Mouse (Mus musculus) limb, embryonic 12.5 days (tissue): ENCODE results near the gene Serpina3k. TPM values are rescaled to one million over a fixed set of nuclear protein-coding genes. Genes with fewer than 3 reads are reported as not detected.
"Not testable (repeated sequence)": the region's sequence is repeated elsewhere in the genome, so short reads cannot be mapped to it uniquely, and the experiment has no call there.

Experiments
- ATAC-seq: fragments of 200-750 bp; cut with Nextera tagmentation; 2 replicates; pipeline ENCODE4 v1.8.0; 2017; ENCODE audit warnings: low read depth, moderate TSS enrichment; ENCODE audit not compliant: insufficient number of reproducible peaks, insufficient read depth, low FRiP score, low TSS enrichment
- H3K27ac ChIP-seq: fragments of 300-500 bp; sonication (generic); 2 replicates; pipeline ENCODE4 v1.5.1; 2016; ENCODE audit warnings: mild to moderate bottlenecking, moderate library complexity
- H3K27me3 ChIP-seq: fragments of 300-500 bp; sonication (generic); 2 replicates; pipeline ENCODE4 v1.6.1; 2016; ENCODE audit warnings: mild to moderate bottlenecking, moderate library complexity
- H3K36me3 ChIP-seq: fragments of 300-500 bp; sonication (generic); 2 replicates; pipeline ENCODE4 v1.6.1; 2016; ENCODE audit warnings: mild to moderate bottlenecking, moderate library complexity
- H3K4me1 ChIP-seq: fragments of 300-500 bp; sonication (generic); replicated peaks from 2 replicates; pipeline ENCODE4 v1.6.1; 2016
- H3K4me2 ChIP-seq: fragments of 300-500 bp; sonication (generic); 2 replicates; pipeline ENCODE4 v1.6.1; 2016; ENCODE audit warnings: mild to moderate bottlenecking, moderate library complexity
- H3K4me3 ChIP-seq: fragments of 300-500 bp; sonication (generic); replicated peaks from 2 replicates; pipeline ENCODE4 v1.5.1; 2016; ENCODE audit warnings: mild to moderate bottlenecking
- H3K9ac ChIP-seq: fragments of 300-500 bp; sonication (generic); replicated peaks from 2 replicates; pipeline ENCODE4 v1.6.1; 2016; ENCODE audit warnings: mild to moderate bottlenecking, moderate library complexity
- H3K9me3 ChIP-seq: fragments of 300-500 bp; sonication (generic); 2 replicates; pipeline ENCODE4 v1.6.1; 2016; ENCODE audit warnings: mild to moderate bottlenecking, moderate library complexity
- WGBS: fragments of 180-500 bp; shearing (Covaris S2); methylation state at CpG from one replicate; pipeline ENCODE4 v1.1.7; 2016; 5-methylcytosine and 5-hydroxymethylcytosine counted together
- polyA plus RNA-seq: library from polyadenylated mRNA; unstranded; fragments of >200 nt; fragmentation: Nextera tagmentation; extraction: Ambion mirVana; gene quantifications from 2 replicates; pipeline ENCODE4 v1.2.1, GENCODE M21; 2016

The Serpina3k gene
- not detected in 2 replicates for polyA plus RNA-seq

- not testable (repeated sequence) for H3K9me3 ChIP-seq, H3K27ac ChIP-seq, H3K9ac ChIP-seq, H3K36me3 ChIP-seq, ATAC-seq, H3K4me2 ChIP-seq, H3K4me1 ChIP-seq, H3K4me3 ChIP-seq, H3K27me3 ChIP-seq
- 88% methylated on average over 3 of the region's 3 CpGs for WGBS
Observed at GRCm38 (mm10) chr12:104338226-104338625, at the start of gene Serpina3k, which contains the start of gene Serpina3m. Gene Serpina3k (plus strand): TSS chr12:104338486. Gene Serpina3m (plus strand): TSS chr12:104338486.

- no peak for ATAC-seq
- Histone ChIP-seq H3K9me3 (no peaks in the 10 kb centered on the region), H3K27ac (no peak overlapping the region), H3K4me1 (no peaks in the 10 kb centered on the region), H3K4me2 (no peak overlapping the region), H3K4me3 (no peak overlapping the region), H3K9ac (no peak overlapping the region), H3K36me3 (no peaks in the 10 kb centered on the region), H3K27me3 (no peaks in the 10 kb centered on the region)
- 59% methylated on average over 3 of the region's 4 CpGs for WGBS
Observed at GRCm38 (mm10) chr12:104289872-104290271, 48.4 kb upstream of the Serpina3k start.

GRCm38 (mm10) chr12:104293963-104294362 is 44.3 kb upstream of the Serpina3k start:
- Histone ChIP-seq H3K9me3 (no peaks in the 10 kb centered on the region), H3K4me2 (no peak overlapping the region), H3K4me1 (no peaks in the 10 kb centered on the region), H3K4me3 (no peak overlapping the region), H3K27ac (no peak overlapping the region), H3K9ac (no peak overlapping the region), H3K27me3 (no peaks in the 10 kb centered on the region), H3K36me3 (no peaks in the 10 kb centered on the region)
- no peak for ATAC-seq
- 76% methylated on average over 2 of the region's 2 CpGs for WGBS

DNA sequence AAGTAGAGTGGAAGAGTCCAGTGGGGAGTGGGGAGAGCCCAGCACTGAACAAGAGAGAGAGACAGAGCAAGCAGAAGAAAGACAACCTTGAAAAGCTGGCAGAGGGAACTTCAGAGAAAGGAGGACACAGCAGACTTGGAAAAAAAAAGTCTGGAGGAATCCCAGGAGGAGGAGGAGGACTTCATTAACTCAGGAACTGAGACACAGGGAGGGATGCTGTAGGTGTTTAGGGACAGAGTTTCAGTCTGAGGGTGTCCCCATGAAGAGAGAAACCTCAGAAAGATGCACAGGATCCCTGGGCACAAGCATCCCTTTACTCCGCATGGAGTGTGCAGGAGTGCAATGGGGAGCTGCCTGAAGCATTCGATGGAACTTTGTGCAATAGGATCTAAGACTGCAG is 40.2 kb upstream of the Serpina3k start:
- no peak overlapping the region for H3K4me2 ChIP-seq

DNA sequence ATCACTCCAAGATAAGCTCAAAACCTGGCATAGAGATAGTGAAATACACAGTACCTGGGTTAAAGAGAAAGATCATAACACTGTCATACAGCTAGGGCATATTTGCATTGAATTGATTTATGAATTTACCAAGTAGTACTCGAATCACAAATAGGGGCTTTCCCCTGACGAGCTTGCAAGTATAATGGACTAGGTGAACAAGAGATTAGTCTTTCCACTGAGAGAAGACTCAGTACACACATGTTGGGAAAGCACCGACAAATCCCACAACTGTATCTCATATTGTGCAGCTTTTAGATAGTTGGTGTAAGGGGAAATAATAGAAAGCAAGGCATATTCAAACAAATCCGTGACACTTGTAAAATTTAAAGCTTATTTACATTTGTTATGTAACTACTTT is 32.3 kb upstream of the Serpina3k start:
- Histone ChIP-seq H3K27ac (no peak overlapping the region), H3K9ac (no peak overlapping the region), H3K36me3 (no peaks in the 10 kb centered on the region), H3K27me3 (no peaks in the 10 kb centered on the region), H3K9me3 (peaks cover 8% of the 10 kb centered on the region), H3K4me3 (no peak overlapping the region), H3K4me1 (no peaks in the 10 kb centered on the region), H3K4me2 (no peak overlapping the region)
- 87% methylated on average over 4 of the region's 4 CpGs for WGBS
- no peak for ATAC-seq

More for the DNA sequence above, 40.2 kb upstream of the Serpina3k start:
- H3K9ac ChIP-seq: no peak overlapping the region
- ATAC-seq: no peak
- H3K4me1 ChIP-seq: no peaks in the 10 kb centered on the region
- H3K27me3 ChIP-seq: no peaks in the 10 kb centered on the region
- H3K36me3 ChIP-seq: no peaks in the 10 kb centered on the region
- H3K9me3 ChIP-seq: no peaks in the 10 kb centered on the region
- no peak overlapping the region for H3K4me3 ChIP-seq
- 87% methylated on average over 2 of the region's 2 CpGs for WGBS
- no peak overlapping the region for H3K27ac ChIP-seq

DNA sequence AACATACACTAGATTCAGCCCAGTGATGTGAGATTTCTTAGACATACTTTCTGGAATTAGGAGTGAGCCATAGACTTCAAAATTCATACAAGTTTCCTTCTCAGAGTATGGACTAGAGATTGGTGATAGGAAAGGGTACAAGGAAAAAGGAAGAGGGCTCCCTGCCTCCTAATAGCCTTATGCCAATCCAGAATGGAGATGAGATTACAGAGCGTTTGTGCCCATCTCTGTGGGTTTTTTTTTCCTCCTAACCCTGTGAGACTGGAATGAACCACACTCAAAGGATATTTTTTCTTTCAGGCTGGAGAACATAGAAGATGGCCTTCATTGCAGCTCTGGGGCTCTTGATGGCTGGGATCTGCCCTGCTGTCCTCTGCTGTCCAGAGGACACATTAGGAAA is 24.0 kb upstream of the Serpina3k start, which contains the start of gene Serpina3j:
Serpina3j (plus strand) TSS at position 301 of the 400 bp plus-strand sequence.
- ATAC-seq: no peak
- Histone ChIP-seq H3K27me3 (no peaks in the 10 kb centered on the region), H3K4me2 (no peak within 1 kb of the TSS), H3K9ac (no peak within 1 kb of the TSS), H3K27ac (no peak within 1 kb of the TSS), H3K4me3 (no peak within 1 kb of the TSS), H3K36me3 (no peaks in the 10 kb centered on the region), H3K9me3 (peaks cover 12% of the 10 kb centered on the region), H3K4me1 (no peaks in the 10 kb centered on the region)
- 75% methylated on average over 1 of the region's 1 CpGs for WGBS

- H3K9ac ChIP-seq: no peak overlapping the region
- no peaks in the 10 kb centered on the region for H3K9me3 ChIP-seq
- no peak overlapping the region for H3K27ac ChIP-seq
- no peaks in the 10 kb centered on the region for H3K36me3 ChIP-seq
- H3K27me3 ChIP-seq: no peaks in the 10 kb centered on the region
- H3K4me1 ChIP-seq: no peaks in the 10 kb centered on the region
- 35% methylated on average over 1 of the region's 1 CpGs for WGBS
- H3K4me3 ChIP-seq: no peak overlapping the region
- ATAC-seq: no peak
- H3K4me2 ChIP-seq: no peak overlapping the region
Observed at GRCm38 (mm10) chr12:104322454-104322853, 15.8 kb upstream of the Serpina3k start.

DNA sequence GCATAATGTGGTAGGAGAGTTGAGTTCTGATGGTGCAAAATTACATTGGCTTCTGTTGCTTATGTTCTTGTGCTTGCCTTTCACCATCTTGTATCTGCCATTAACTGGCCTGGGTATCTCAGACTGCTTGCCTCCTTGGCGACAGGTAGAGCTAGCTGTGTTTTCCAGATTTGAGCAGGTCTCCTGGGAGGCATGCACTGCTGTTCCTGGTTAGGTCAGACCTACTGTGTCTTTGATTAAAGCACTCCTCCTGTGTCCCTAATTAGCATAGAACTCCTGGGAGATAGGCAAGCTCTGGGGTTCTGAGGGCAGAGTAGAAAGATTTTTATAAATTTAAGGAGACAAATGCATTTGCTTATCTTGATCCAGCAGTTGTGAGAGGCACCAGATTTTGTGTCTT is 6.6 kb upstream of the Serpina3k start:
- 60% methylated on average over 1 of the region's 1 CpGs for WGBS
- no peak overlapping the region for H3K27ac ChIP-seq
- H3K9me3 ChIP-seq: no peaks in the 10 kb centered on the region
- no peak overlapping the region for H3K4me3 ChIP-seq
- no peaks in the 10 kb centered on the region for H3K4me1 ChIP-seq
- no peaks in the 10 kb centered on the region for H3K27me3 ChIP-seq
- ATAC-seq: no peak
- no peaks in the 10 kb centered on the region for H3K36me3 ChIP-seq
- no peak overlapping the region for H3K9ac ChIP-seq
- no peak overlapping the region for H3K4me2 ChIP-seq

DNA sequence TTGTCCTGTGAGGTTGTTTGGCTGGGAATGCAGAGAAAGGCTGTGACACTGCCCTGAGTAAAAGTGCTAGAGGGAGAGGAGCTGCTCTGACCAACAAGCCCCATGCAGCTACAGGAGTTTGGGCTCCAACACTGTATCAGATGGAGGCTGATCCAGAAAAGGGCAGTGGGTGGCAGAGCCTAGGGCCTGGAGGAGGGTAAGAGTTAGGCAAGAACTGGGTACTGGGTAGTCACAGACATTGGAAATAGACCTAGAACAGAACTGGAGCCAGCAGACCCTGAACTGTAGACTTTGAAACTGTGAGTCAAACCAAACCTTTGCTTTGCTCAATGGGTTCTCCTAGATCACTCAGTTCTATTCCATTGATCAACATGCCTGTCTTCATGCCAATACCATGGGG is 1.4 kb upstream of the Serpina3k start:
- not testable (repeated sequence) for H3K4me2 ChIP-seq, H3K27me3 ChIP-seq, H3K36me3 ChIP-seq, H3K9ac ChIP-seq, H3K4me1 ChIP-seq, H3K27ac ChIP-seq, H3K4me3 ChIP-seq, H3K9me3 ChIP-seq, ATAC-seq

DNA sequence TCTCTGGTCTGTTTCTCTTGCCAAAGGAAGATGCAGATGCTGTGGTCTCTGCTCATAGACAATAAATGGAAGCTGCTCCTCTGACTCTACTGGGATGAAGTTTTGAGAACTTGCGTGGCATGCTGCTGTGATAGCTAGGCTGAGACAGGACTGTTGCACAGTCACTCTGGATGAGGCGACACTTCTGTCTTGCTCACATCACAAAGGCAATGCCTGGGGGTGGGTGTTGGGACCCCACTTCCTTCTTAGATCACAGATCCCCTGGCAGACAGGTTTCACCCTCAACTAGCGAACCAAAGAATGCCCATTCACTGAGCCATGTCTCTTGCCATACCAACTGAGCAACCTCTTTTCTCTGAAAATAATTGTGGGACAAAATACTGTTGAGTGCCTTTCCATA is 419 bp downstream of the Serpina3k start:
- no peak overlapping the region for H3K9ac ChIP-seq
- H3K27me3 ChIP-seq: no peaks in the 10 kb centered on the region
- no peak overlapping the region for H3K4me2 ChIP-seq
- no peak overlapping the region for H3K27ac ChIP-seq
- no peaks in the 10 kb centered on the region for H3K9me3 ChIP-seq
- H3K4me1 ChIP-seq: no peaks in the 10 kb centered on the region
- H3K4me3 ChIP-seq: no peak overlapping the region
- H3K36me3 ChIP-seq: no peaks in the 10 kb centered on the region
- WGBS: 90% methylated on average over 3 of the region's 3 CpGs
- ATAC-seq: no peak

DNA sequence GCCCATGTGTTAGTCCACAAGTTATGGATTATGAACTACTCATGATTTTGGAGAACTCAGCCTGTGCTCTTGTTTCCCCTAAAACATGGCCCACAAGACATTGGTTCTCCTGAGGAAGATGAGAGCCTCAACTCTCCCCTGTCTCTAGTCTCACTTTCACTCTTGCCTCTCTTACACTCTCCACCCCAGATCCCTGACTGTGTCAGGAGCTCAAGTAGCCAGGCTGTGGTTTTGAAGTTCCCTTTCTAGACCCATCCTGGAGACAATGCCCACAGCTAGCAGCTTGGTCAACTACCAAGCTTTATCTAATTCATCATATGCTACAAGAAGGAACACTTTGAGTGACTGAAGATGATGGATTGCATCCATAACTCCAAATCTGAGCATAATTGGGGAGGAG is 4.2 kb downstream of the Serpina3k start:
- not testable (repeated sequence) for H3K27ac ChIP-seq, H3K4me3 ChIP-seq, H3K36me3 ChIP-seq, H3K9me3 ChIP-seq, H3K4me1 ChIP-seq, H3K4me2 ChIP-seq, H3K27me3 ChIP-seq, ATAC-seq, H3K9ac ChIP-seq

DNA sequence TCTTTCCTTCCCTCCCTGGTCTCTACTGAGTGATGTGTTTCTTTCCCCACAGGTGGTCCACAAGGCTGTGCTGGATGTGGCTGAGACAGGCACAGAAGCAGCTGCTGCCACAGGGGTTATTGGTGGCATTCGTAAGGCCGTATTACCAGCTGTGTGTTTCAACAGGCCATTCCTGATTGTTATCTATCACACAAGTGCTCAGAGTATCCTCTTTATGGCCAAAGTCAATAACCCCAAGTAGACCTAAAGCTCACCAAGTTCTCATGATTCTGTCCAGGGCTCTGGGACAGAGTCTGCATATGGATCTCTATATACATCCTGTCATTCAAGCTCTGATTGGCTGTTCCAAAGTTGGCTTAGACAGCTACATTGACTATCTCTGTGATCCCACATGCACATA is 6.9 kb downstream of the Serpina3k start:
- Histone ChIP-seq H3K36me3 (no peaks in the 10 kb centered on the region), H3K27ac (no peak overlapping the region), H3K9me3 (no peaks in the 10 kb centered on the region), H3K4me2 (no peak overlapping the region), H3K9ac (no peak overlapping the region), H3K4me1 (no peaks in the 10 kb centered on the region), H3K27me3 (no peaks in the 10 kb centered on the region), H3K4me3 (no peak overlapping the region)
- WGBS: 69% methylated on average over 2 of the region's 2 CpGs
- ATAC-seq: no peak
